Mouse (Mus musculus) cerebellum, adult 9-11 months (tissue): Measurements from ENCODE around the gene 2010111I01Rik.

ENCODE experiments used
- DNase-seq: peaks from one replicate; pipeline ENCODE4 v3.0.0; 2022

2010111I01Rik gene

DNA sequence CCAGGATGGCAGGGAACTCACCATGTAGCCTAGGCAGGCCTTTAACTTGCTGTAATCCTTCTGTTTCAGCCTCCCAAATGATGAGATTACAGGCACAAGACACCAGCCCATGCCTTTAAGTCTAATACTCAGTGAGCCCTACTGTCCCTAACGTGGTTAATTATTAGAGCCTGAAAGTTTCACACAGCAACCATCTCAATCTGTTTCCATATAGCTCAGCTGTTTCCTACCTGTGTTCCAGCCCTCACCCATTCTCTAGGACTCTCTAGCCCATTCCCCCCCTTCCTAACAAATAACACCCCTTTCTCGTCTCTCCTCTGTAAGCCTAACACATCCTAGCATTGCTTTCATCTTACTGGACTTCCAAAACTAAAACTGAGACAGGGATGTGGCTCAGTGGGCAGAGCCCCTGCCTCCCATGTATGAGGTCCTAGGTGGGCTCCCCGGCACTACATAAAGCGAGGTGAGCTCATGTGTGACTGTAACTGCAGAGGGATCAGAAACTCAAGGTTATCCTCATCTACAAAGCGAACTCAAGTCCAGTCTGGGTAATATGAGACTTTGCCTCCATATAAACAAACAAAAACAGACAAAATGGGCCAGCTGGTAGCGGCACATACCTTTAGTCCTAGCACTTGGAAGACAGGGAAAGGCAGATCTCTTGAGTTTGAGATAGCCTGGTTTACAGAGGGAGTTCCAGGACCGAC, 408.9 kb downstream of the 2010111I01Rik start:
- no peak for DNase-seq
